Mouse (Mus musculus): ENCODE data around the gene Car3.

DNA sequence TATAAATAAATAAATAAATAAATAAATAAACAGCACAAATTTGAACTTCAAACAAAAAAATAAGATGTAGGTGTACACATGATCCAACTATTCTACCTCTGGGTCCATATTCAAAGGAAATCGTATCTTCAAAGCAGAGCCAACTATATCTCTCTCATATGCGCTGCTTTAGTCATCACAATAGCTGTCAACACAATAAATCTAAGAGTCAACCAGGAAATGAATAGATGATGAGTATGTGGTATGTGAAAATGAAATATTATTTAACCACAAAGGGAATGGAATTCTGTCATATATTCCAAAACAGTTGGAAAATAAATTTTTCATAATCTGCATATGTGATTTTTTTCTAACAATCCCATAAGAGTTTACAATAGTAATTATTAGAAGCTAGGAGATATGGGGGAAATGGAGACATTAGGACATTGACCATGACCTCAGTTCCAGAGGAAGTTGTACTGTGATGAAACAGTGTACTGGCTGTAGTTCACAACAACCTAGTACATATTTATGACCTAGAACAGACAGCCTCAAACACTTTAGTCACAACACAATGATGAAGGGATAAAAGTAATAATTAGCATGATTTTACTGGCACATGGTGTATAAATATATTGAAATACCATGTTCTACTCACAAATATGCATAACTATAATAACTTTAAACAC, 14.6 kb upstream of the Car3 start:
- TF ChIP-seq CTCF (IDR thresholded peaks at IDR 0.05; ENCODE audit: borderline replicate concordance, control insufficient read depth, extremely low read depth, insufficient read depth, low read length, poor library complexity) (no peak), POLR2A (IDR thresholded peaks at IDR 0.05; ENCODE audit: control insufficient read depth, extremely low read depth, insufficient read depth, low read length, poor library complexity) (no peak)

Measured in thymus, adult 2 months (tissue).